9 mouse cellular contexts compared by ENCODE assay signal in the genomic region with DNA sequence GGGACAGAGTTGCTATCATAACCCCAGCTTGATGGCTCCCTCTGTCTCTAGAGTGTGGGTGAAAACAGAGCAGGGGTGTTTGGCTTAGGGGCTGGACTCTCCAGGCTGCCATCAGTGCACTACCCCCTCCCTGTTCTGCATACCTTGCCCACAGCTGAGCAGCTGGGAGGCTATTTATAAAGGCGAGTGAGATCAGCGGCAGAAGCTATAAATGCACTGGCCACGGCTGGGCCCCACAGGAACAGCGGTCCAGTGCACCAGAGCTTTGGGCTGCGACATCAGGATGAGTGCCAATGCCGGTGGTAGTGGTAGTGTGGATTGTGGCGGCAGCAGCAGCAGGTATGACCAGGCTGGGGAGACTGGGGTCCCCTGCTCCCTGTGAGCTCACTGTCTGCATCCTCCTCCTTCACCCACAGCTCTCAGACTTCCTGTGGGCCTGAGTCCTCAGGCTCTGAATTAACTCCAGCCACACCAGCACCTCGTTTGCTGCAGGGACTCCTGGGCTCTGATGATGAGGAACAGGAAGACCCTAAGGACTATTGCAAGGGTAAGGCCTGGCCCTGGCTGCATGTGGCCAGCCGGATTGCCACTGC. TPM values are rescaled to one million over a fixed set of nuclear protein-coding genes. Genes with fewer than 3 reads are reported as not detected.
A peak's percentile ranks its signal among the peaks of the same experiment; 100 is the strongest.
DNase-seq lines count a peak whose midpoint lies in the region; ATAC-seq lines count a peak whose summit lies in the region.
"Had no signal": no experiment of that assay in that cellular context is flagged by ENCODE, and none has a peak within 500 bp of the region (broad histone marks: within the 10 kb centered on the region; RNA-seq: fewer than 3 reads in every experiment).

A gene (plus strand): TSS at position 238 of the 593 bp plus-strand sequence.

- H3K27ac ChIP-seq in neural tube, embryonic 12.5 days, result no peak within 1 kb of the TSS
- H3K27ac ChIP-seq in hindbrain, embryonic 10.5 days, result peak within 1 kb of the TSS; percentile 23; the same call in 1 of the 2 replicates
- H3K27ac ChIP-seq in neural tube, embryonic 14.5 days (ENCODE audit: low read depth, low read length), result no peak within 1 kb of the TSS

- no peaks in the 10 kb centered on the region for H3K9me3 ChIP-seq in neural tube, embryonic 12.5 days
- no peaks in the 10 kb centered on the region for H3K9me3 ChIP-seq in hindbrain, embryonic 10.5 days
- H3K9me3 ChIP-seq in neural tube, embryonic 14.5 days (ENCODE audit: control insufficient read depth, low read length), result no peaks in the 10 kb centered on the region

- ATAC-seq in cerebellum, adult (ENCODE audit: insufficient number of reproducible peaks, low FRiP score, low TSS enrichment), result 0 out of 2 replicates have a peak, but pooled peaks have one; percentile 31
- ATAC-seq in neural tube, embryonic 12.5 days (ENCODE audit: low FRiP score, low read depth), result peak; percentile 38; the same call in 1 of the 2 replicates
- 0 out of 2 replicates have a peak, but pooled peaks have one; percentile 19 for ATAC-seq in neural tube, embryonic 14.5 days (ENCODE audit: low read depth)

- H3K36me3 ChIP-seq in neural tube, embryonic 12.5 days, result peaks cover 17% of the 10 kb centered on the region
- peaks cover 29% of the 10 kb centered on the region for H3K36me3 ChIP-seq in hindbrain, embryonic 10.5 days
- peaks cover 9% of the 10 kb centered on the region; the same call in 1 of the 2 replicates for H3K36me3 ChIP-seq in neural tube, embryonic 14.5 days (ENCODE audit: control insufficient read depth, insufficient read depth, low read length)

- no peak for DNase-seq in cerebellum, adult 9-11 months
- no peak for DNase-seq in neural tube, embryonic 10.5 days (ENCODE audit: extremely low spot score, low spot score)
- no peak for DNase-seq in hindbrain, embryonic 10.5 days (ENCODE audit: low spot score)
- no peak for DNase-seq in urinary bladder, postnatal 25 days (ENCODE audit: low spot score)
- DNase-seq in adrenal gland, adult 18-20 months (ENCODE audit: low spot score in 2 of 2), result no peak

- no peak within 1 kb of the TSS for H3K9ac ChIP-seq in neural tube, embryonic 12.5 days
- no peak within 1 kb of the TSS for H3K9ac ChIP-seq in neural tube, embryonic 14.5 days (replicated peaks; ENCODE audit: low read depth, low read length)

- H3K27me3 ChIP-seq in neural tube, embryonic 12.5 days (replicated peaks), result no peaks in the 10 kb centered on the region
- peaks cover 3% of the 10 kb centered on the region; the same call in 1 of the 2 replicates for H3K27me3 ChIP-seq in hindbrain, embryonic 10.5 days (ENCODE audit: insufficient read depth, poor library complexity, severe bottlenecking)
- no peaks in the 10 kb centered on the region for H3K27me3 ChIP-seq in neural tube, embryonic 14.5 days (ENCODE audit: control insufficient read depth, insufficient read depth, low read length)

- H3K4me3 ChIP-seq in neural tube, embryonic 12.5 days, result no peak within 1 kb of the TSS
- no peak within 1 kb of the TSS for H3K4me3 ChIP-seq in hindbrain, embryonic 10.5 days
- H3K4me3 ChIP-seq in neural tube, embryonic 14.5 days (ENCODE audit: low read depth, low read length), result no peak within 1 kb of the TSS

- 61% methylated on average over 9 of the region's 9 CpGs for WGBS in neural tube, embryonic 12.5 days
- 74% methylated on average over 9 of the region's 9 CpGs for WGBS in hindbrain, embryonic 10.5 days
- WGBS in neural tube, embryonic 14.5 days, result 44% methylated on average over 9 of the region's 9 CpGs

- 0 out of 2 replicates have a peak, but pooled peaks cover 8% of the 10 kb centered on the region for H3K4me1 ChIP-seq in neural tube, embryonic 12.5 days
- no peaks in the 10 kb centered on the region for H3K4me1 ChIP-seq in hindbrain, embryonic 10.5 days (replicated peaks)
- H3K4me1 ChIP-seq in neural tube, embryonic 14.5 days (ENCODE audit: control insufficient read depth, insufficient read depth, low read length), result no peaks in the 10 kb centered on the region

- H3K4me2 ChIP-seq in neural tube, embryonic 12.5 days (replicated peaks), result no peak within 1 kb of the TSS
- no peak within 1 kb of the TSS for H3K4me2 ChIP-seq in neural tube, embryonic 14.5 days (ENCODE audit: low read depth, low read length)

RNA-seq across cellular contexts. Expression of the gene that starts here (rescaled TPM):
- polyA plus RNA-seq in neural tube, embryonic 12.5 days (2016; fragmentation: Nextera tagmentation; extraction: Ambion mirVana), result 5.2 and 7.0 TPM in 2 replicates
- polyA plus RNA-seq in hindbrain, embryonic 10.5 days (2016; fragmentation: Nextera tagmentation; extraction: Ambion mirVana), result 1.3 and 1.8 TPM in 2 replicates
- polyA plus RNA-seq in neural tube, embryonic 14.5 days (2014; fragmentation: Nextera tagmentation; extraction: Ambion mirVana), result 1.2 and 2.4 TPM in 2 replicates
- total RNA-seq in adrenal gland, adult 18-20 months (2021), result under 1 TPM in 1 of 2 experiments, not detected in 1; 0.74 TPM
- total RNA-seq: liver, adult 2 months had no signal
